Mouse (Mus musculus): Measurements from ENCODE around the gene Dnajc5g.

- TF ChIP-seq CTCF (IDR thresholded peaks at IDR 0.05; ENCODE audit: extremely low read depth, insufficient read depth, insufficient read length, insufficient replicate concordance) (no peak), POLR2A (IDR thresholded peaks at IDR 0.05; ENCODE audit: low read depth, low read length) (no peak)
These were observed 20.0 kb downstream of the Dnajc5g start for GRCm38 (mm10) chr5:31126050-31126449.
